ENCODE assay signal across 8 mouse cellular contexts in the genomic region with DNA sequence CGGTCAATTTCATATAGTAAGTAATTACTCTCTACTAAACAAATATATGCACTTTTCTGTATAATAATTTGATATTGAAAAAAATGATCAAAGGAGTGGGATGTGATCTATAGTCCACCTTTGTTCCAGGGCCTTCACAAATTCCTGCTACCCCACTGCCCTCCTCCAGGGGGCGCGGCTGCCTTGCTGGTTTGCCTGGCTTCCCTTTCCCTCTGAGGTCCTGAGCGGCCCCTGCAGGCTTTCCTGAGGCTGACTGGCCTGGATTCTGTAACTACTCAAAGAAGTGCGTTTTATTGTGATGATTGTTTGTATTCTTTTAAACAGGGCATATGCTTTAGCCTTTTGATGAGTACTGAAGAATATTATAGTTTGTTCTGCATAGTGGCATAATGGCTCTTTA.
DNase-seq lines count a peak whose midpoint lies in the region; ATAC-seq lines count a peak whose summit lies in the region.

No protein-coding gene starts in this region.

- 15% methylated on average over 5 of the region's 5 CpGs for WGBS in large intestine, adult 2 months

- DNase-seq in 416B (ENCODE audit: low read depth) (peak; percentile 66), adipocyte (ENCODE audit: low spot score) (peak; percentile 21)
- DNase-seq in large intestine, adult 2 months (ENCODE audit: low read depth, low spot score), result peak; percentile 2
- DNase-seq in lung, adult 18-20 months, result peak; percentile 25 to 40
- DNase-seq in retina, postnatal 1 day, result peak; percentile 79

- ATAC-seq in common myeloid progenitor, adult 5-6 weeks (replicated peaks; ENCODE audit: low read depth, poor library complexity, severe bottlenecking), result peak; percentile 100
- ATAC-seq in granulocyte monocyte progenitor cell, adult 5-6 weeks (replicated peaks; ENCODE audit: poor library complexity, severe bottlenecking), result peak; percentile 95
- no peak for ATAC-seq in erythroblast, adult 5-6 weeks (replicated peaks; ENCODE audit: low FRiP score, poor library complexity, severe bottlenecking)

Comparison
In these comparisons a context has a peak if more than half of its experiments do, and no peak if none do; other contexts are left out.
1. DNase-seq: peak in every context shown above with its lines; median percentile 79 in retina, postnatal 1 day; 66 in 416B; 32 in lung, adult 18-20 months; 21 in adipocyte; 2 in large intestine, adult 2 months.